Mouse (Mus musculus) hindbrain, embryonic 12.5 days (tissue): ENCODE results near the gene Flnc. TPM values are rescaled to one million over a fixed set of nuclear protein-coding genes. Genes with fewer than 3 reads are reported as not detected.

ENCODE experiments used
- ATAC-seq: fragments of 200-750 bp; cut with Nextera tagmentation; 2 replicates; pipeline ENCODE4 v1.8.0; 2017; ENCODE audit warnings: moderate TSS enrichment; ENCODE audit not compliant: low FRiP score
- H3K27ac ChIP-seq: fragments of 300-500 bp; sonication (generic); 2 replicates; pipeline ENCODE4 v1.5.1; 2016; ENCODE audit warnings: mild to moderate bottlenecking
- H3K27me3 ChIP-seq: fragments of 300-500 bp; sonication (generic); 2 replicates; pipeline ENCODE4 v1.6.1; 2016; ENCODE audit warnings: mild to moderate bottlenecking
- H3K36me3 ChIP-seq: fragments of 300-500 bp; sonication (generic); 2 replicates; pipeline ENCODE4 v1.6.1; 2016; ENCODE audit warnings: mild to moderate bottlenecking
- H3K4me1 ChIP-seq: fragments of 300-500 bp; sonication (generic); 2 replicates; pipeline ENCODE4 v1.6.1; 2016
- H3K4me2 ChIP-seq: fragments of 300-500 bp; sonication (generic); replicated peaks from 2 replicates; pipeline ENCODE4 v1.6.1; 2016; ENCODE audit warnings: mild to moderate bottlenecking
- H3K4me3 ChIP-seq: fragments of 300-500 bp; sonication (generic); 2 replicates; pipeline ENCODE4 v1.5.1; 2016; ENCODE audit warnings: mild to moderate bottlenecking
- H3K9ac ChIP-seq: fragments of 300-500 bp; sonication (generic); 2 replicates; pipeline ENCODE4 v1.6.1; 2016; ENCODE audit warnings: mild to moderate bottlenecking, moderate library complexity
- H3K9me3 ChIP-seq: fragments of 300-500 bp; sonication (generic); replicated peaks from 2 replicates; pipeline ENCODE4 v1.6.1; 2016; ENCODE audit warnings: mild to moderate bottlenecking
- WGBS: fragments of 180-500 bp; shearing (Covaris S2); methylation state at CpG from one replicate; pipeline ENCODE4 v1.1.7; 2016; 5-methylcytosine and 5-hydroxymethylcytosine counted together
- polyA plus RNA-seq: library from polyadenylated mRNA; unstranded; fragments of >200 nt; fragmentation: Nextera tagmentation; extraction: Ambion mirVana; gene quantifications from 2 replicates; pipeline ENCODE4 v1.2.1, GENCODE M21; 2016

Gene Flnc
- polyA plus RNA-seq, 1 experiment from 2014 or later, result 11.8 TPM

DNA sequence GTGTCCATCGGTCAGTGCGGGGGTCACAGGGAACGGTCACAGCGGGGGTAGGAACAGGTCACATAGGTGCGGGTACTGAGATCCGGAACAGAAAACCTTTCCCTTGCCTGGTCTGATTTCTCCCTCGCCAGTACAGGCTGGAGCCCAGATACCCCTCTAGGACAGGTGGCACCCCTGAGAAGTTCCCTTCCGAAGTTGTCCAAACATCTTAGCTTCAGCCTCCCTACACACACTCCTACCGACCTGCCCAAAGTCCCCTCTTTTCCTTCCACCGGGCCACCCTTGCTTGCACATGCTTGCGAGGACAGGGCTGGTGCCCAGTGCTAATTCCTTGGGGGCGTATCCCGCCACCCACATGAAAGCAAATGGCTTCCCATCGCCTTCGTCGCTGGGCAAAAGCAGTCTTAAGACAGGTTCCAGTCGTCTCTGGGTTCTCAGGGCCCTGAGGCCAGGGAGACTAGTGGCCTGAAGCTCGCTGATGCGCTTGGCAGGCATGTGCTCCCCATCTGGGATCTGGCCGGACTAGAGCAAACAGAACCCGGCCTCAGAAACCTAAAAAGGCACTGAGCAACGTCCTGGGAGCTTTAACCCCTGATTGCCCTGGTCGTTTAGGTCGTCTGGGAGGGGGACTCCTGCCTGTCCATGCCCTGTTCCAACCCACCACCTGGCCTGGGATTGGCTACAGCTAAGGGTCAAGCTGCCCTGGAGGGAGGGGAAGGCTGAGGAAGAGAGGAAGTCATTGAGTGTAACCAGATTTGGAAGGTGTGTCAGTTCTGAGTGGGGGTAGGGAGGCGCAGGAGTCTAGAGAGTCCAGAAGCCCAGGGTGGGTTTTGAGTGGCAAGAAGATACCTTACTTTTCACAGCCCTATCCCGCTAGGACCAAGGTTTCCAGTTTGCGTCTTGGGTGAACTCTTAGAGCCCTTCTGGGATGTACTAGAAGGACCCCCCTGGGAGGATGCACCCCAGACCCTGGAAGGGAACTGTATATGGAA is 1.0 kb downstream of the Flnc start:
- peak overlapping the region; percentile 80 for H3K4me2 ChIP-seq
- no peaks in the 10 kb centered on the region for H3K9me3 ChIP-seq
- H3K4me1 ChIP-seq, result peaks cover 53% of the 10 kb centered on the region
- peaks cover 56% of the 10 kb centered on the region for H3K27me3 ChIP-seq
- no peak overlapping the region for H3K27ac ChIP-seq
- WGBS, result 4% methylated on average over 27 of the region's 27 CpGs
- H3K36me3 ChIP-seq, result no peaks in the 10 kb centered on the region
- ATAC-seq, result no peak
- peak overlapping the region; percentile 60 for H3K9ac ChIP-seq
- H3K4me3 ChIP-seq, result peak overlapping the region; percentile 47

DNA sequence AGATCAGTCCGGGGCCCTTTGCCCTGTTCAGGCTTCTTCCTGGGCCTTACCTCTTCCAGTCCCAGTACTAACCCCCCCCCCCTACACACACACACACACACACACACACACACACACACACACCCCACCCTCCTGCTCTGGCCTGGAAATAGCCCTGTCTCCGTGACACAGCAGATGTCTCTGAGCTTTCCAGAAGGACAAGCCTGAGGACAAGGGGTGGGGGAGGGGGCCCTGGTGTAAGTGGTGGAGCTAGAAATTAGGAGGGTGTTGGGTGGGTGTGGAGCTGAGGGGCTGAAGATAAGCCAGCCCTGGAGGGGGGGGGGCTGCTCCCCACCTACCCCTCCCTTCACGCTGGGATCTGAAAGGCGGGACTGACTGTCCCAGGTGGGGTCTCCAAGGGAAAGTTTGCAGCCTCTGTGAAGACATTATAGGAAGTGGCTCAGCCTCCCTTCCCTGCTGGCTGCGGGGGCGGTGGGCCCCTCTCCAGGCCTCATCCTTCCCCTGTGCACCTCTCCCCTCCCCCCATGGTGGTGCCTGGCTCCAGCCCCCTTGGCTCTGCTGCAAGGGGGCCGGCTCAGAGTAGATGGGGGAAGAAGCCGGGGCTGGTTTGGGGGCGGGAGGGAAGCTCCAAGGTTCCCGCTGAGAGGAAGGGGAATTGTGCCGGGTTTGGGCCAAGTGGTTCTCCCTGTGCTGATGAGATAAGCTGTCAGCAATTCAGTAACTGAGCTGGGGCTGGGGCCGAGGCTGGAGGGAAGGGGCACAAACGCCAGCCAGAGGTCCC is 2.0 kb downstream of the Flnc start:
- peaks cover 53% of the 10 kb centered on the region for H3K4me1 ChIP-seq
- H3K27me3 ChIP-seq, result peaks cover 53% of the 10 kb centered on the region
- H3K9ac ChIP-seq, result no peak overlapping the region; the same call in 1 of the 2 replicates
- peak overlapping the region; percentile 79 for H3K27ac ChIP-seq
- H3K4me2 ChIP-seq, result peak overlapping the region; percentile 80
- 5% methylated on average over 13 of the region's 13 CpGs for WGBS
- H3K4me3 ChIP-seq, result peak overlapping the region; percentile 47
- no peaks in the 10 kb centered on the region for H3K36me3 ChIP-seq
- H3K9me3 ChIP-seq, result no peaks in the 10 kb centered on the region
- ATAC-seq, result peak; percentile 39

DNA sequence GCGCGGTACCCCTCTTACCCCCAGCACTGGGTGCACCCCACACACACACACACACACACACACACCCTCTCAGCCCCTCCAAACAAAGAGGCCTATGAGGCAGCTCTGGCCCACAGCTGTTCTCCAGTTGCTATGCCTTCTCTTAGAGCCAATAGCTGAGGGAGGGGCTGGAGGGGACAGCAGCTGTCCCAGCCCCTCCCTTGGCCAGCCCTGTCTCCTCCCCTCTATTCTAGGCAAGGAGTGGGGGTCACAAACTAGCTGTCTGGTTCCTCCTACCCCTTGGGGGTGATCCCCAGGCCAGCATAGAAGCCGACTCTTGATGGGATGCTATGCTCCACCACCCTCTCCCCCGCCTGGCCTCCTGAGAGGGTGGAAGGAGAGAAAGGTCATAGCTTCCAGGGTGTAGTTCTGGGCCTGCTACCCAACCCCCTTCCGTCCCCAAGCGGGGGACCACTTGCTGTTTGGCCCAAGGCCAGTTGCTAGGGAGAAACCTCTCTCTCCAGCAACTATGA is 2.9 kb downstream of the Flnc start:
- Histone ChIP-seq H3K27ac (peak overlapping the region; percentile 79), H3K9me3 (no peaks in the 10 kb centered on the region), H3K9ac (peak overlapping the region; percentile 37; the same call in 1 of the 2 replicates), H3K4me3 (peak overlapping the region; percentile 47), H3K4me1 (peaks cover 53% of the 10 kb centered on the region), H3K36me3 (no peaks in the 10 kb centered on the region), H3K27me3 (peaks cover 44% of the 10 kb centered on the region), H3K4me2 (peak overlapping the region; percentile 80)
- peak; percentile 65 for ATAC-seq
- 4% methylated on average over 6 of the region's 6 CpGs for WGBS

DNA sequence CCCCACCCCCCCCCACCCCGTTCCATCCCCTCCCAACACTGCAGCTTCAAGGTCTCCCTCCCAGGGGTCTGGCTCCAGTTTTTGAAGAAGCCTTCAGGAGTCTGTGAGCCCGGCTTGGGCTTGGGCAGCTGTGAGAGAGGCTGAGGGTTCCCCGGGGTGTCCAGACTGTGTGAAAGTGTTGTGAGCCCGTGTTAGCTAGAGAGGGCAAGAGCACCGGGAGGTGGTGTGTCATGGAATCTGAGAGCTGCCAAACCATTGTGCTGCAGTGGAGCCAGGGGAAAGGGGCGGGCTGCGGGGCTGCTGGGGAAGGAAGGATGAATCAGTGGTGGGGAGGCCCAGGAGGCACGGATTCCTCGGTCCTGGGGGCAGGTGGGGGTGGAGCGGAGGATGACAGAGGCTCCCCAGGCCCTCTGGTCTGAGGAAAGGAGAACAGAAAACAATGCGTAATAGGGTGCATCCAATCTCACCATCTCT is 3.4 kb downstream of the Flnc start:
- H3K9ac ChIP-seq, result peak overlapping the region; percentile 37; the same call in 1 of the 2 replicates
- WGBS, result 4% methylated on average over 11 of the region's 11 CpGs
- no peaks in the 10 kb centered on the region for H3K9me3 ChIP-seq
- peaks cover 50% of the 10 kb centered on the region for H3K4me1 ChIP-seq
- no peaks in the 10 kb centered on the region for H3K36me3 ChIP-seq
- H3K27me3 ChIP-seq, result peaks cover 39% of the 10 kb centered on the region
- ATAC-seq, result peak; percentile 57
- peak overlapping the region; percentile 79 for H3K27ac ChIP-seq
- peak overlapping the region; percentile 47 for H3K4me3 ChIP-seq
- H3K4me2 ChIP-seq, result peak overlapping the region; percentile 80

DNA sequence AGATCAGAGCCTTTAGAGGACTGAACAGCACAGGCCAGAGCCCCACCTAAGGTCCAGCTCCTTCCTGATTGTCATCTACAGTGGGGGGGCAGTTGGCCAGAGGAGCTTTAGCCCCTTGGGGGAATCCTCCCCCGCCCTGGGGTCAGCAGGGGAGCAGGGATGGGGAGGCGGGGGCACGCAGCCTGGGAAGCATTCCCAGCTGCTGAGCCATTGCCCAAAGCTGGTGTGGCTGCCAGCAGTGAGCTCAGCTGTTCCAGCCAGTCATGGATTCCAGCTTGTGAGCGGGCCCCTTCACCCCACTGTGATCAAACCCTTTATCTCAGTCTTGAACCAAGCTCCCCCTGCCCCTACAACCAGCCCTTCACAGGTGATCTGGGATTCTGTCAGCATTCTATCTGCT is 6.2 kb downstream of the Flnc start:
- H3K27me3 ChIP-seq, result peaks cover 12% of the 10 kb centered on the region
- peaks cover 28% of the 10 kb centered on the region for H3K4me1 ChIP-seq

DNA sequence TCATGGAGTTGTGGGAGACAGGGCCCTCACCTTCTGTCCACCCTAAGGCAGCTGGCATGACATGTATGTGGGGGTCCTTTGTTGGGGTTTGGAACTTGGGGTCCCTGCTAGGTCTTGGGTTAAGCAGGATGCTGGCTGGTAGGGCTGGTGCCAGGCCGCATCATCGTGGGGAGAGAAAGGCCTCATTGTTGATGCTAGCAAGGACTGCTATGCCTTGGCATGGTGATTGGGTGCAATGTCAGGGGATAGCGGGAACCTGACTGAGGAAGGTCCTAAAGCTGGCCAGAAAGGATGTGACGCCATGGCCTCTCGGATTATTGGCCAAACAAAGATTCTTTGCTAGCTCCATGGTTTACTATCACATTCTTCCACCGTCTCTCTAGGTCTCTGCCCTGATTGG is 6.7 kb downstream of the Flnc start:
- Histone ChIP-seq H3K4me3 (no peak overlapping the region), H3K9me3 (no peaks in the 10 kb centered on the region), H3K27me3 (peaks cover 6% of the 10 kb centered on the region), H3K36me3 (no peaks in the 10 kb centered on the region), H3K4me1 (peaks cover 23% of the 10 kb centered on the region), H3K27ac (no peak overlapping the region), H3K9ac (no peak overlapping the region), H3K4me2 (no peak overlapping the region)
- 87% methylated on average over 6 of the region's 6 CpGs for WGBS
- no peak for ATAC-seq

More for the DNA sequence above, 6.2 kb downstream of the Flnc start:
- no peak overlapping the region for H3K9ac ChIP-seq
- no peak overlapping the region for H3K4me2 ChIP-seq
- no peaks in the 10 kb centered on the region for H3K36me3 ChIP-seq
- no peak overlapping the region for H3K27ac ChIP-seq
- H3K9me3 ChIP-seq, result no peaks in the 10 kb centered on the region
- no peak overlapping the region for H3K4me3 ChIP-seq
- ATAC-seq, result no peak
- WGBS, result 81% methylated on average over 4 of the region's 4 CpGs

DNA sequence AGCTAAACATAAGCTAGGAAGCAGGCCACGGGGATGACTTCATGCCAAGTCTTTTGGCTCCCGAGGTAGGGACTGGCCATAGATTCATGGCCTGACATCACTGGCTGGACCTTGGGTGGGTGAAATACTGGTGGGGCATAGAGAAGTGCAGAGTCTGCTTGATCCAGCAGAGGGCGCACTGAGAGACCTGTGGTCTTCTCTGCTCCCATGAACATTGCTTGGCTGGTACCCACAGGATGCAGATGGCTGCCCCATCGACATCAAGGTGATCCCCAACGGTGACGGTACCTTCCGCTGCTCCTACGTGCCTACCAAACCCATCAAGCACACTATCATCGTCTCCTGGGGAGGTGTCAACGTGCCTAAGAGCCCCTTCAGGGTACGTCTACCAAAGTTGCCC is 11.7 kb downstream of the Flnc start:
- Histone ChIP-seq H3K4me3 (no peak overlapping the region), H3K27me3 (no peaks in the 10 kb centered on the region), H3K27ac (no peak overlapping the region), H3K36me3 (peaks cover 13% of the 10 kb centered on the region; the same call in 1 of the 2 replicates), H3K4me1 (no peaks in the 10 kb centered on the region), H3K9ac (no peak overlapping the region), H3K9me3 (no peaks in the 10 kb centered on the region), H3K4me2 (no peak overlapping the region)
- no peak for ATAC-seq
- 72% methylated on average over 11 of the region's 11 CpGs for WGBS

DNA sequence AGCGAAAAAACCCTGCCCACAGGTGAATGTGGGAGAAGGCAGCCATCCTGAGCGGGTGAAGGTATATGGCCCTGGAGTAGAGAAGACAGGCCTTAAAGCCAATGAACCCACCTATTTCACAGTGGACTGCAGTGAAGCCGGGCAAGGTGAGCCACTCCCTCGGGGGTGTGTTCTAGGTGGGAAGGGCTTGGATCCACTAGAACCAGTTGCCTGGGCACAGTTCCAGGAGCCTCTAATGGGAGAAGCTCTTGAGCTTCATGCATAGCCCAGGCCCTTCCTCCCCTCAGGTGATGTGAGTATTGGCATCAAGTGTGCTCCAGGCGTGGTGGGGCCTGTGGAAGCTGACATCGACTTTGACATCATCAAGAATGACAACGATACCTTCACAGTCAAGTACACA is 12.3 kb downstream of the Flnc start:
- WGBS, result 95% methylated on average over 7 of the region's 7 CpGs
- Histone ChIP-seq H3K27ac (no peak overlapping the region), H3K27me3 (no peaks in the 10 kb centered on the region), H3K4me3 (no peak overlapping the region), H3K9me3 (no peaks in the 10 kb centered on the region), H3K36me3 (peaks cover 13% of the 10 kb centered on the region; the same call in 1 of the 2 replicates), H3K9ac (no peak overlapping the region), H3K4me2 (no peak overlapping the region), H3K4me1 (no peaks in the 10 kb centered on the region)
- no peak for ATAC-seq

DNA sequence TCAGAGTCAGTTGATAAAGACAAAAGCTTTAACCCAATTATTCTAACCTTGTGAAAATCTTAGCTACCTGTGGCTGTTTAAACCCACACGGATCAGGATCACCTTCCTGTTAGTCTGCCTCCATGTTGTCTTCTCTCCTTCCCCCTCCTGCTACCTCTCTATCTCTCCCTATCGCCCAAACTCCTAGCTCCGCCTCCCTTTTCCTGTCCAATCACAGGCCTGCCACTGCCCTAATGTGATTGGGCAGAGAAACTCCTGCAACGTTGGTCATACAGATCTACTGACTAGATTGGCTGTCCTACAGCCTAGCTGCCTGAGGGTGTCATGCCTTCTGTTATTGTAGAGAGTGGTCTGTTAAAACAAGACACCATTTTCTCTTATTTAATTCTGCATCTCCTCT is 16.8 kb downstream of the Flnc start:
- ATAC-seq, result no peak
- WGBS, result 41% methylated on average over 4 of the region's 4 CpGs
- Histone ChIP-seq H3K9ac (no peak overlapping the region), H3K4me1 (no peaks in the 10 kb centered on the region), H3K4me3 (no peak overlapping the region), H3K27me3 (no peaks in the 10 kb centered on the region), H3K36me3 (peaks cover 13% of the 10 kb centered on the region; the same call in 1 of the 2 replicates), H3K4me2 (no peak overlapping the region), H3K27ac (no peak overlapping the region), H3K9me3 (no peaks in the 10 kb centered on the region)

DNA sequence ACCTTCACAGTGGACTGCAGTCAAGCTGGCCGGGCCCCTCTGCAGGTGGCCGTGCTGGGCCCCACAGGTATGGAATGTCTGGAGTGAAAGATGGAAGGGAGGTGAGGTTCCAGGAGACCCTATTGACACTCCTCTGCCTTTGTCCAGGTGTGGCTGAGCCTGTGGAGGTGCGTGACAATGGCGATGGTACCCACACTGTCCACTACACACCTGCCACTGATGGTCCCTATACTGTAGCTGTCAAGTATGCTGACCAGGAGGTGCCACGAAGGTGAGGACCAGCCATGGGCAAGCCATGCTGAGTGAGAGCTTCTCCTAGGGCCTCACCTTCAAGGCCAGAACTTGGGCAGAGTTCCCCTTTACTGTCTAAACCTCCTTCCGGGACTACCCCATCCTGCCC is 17.6 kb downstream of the Flnc start:
- Histone ChIP-seq H3K27ac (no peak overlapping the region), H3K27me3 (no peaks in the 10 kb centered on the region), H3K36me3 (peaks cover 13% of the 10 kb centered on the region; the same call in 1 of the 2 replicates), H3K4me3 (no peak overlapping the region), H3K4me2 (no peak overlapping the region), H3K9ac (no peak overlapping the region), H3K4me1 (no peaks in the 10 kb centered on the region), H3K9me3 (no peaks in the 10 kb centered on the region)
- no peak for ATAC-seq
- 90% methylated on average over 6 of the region's 6 CpGs for WGBS

DNA sequence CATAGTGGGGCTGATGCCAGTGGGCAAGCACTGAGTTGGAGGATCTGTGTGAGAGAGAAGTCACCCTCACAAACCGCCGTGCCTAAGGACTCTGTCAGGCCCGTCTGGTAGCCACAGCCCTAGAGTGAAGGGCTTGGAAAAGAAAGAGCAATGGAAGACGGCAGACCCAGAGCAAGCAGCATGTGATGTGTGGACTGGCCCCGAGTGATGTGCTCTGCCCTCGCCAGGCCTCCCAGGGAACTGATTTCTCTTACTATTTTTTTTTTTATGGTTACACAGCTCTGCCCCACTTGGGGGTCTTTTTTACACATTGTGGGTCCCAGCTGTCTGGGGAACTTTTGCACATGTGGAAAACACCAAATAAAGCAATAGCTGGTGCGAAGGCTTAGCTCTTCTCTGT is 28.4 kb downstream of the Flnc start:
- Histone ChIP-seq H3K36me3 (0 out of 2 replicates have a peak, but pooled peaks cover 2% of the 10 kb centered on the region), H3K9me3 (no peaks in the 10 kb centered on the region), H3K27me3 (no peaks in the 10 kb centered on the region), H3K4me2 (no peak overlapping the region), H3K9ac (no peak overlapping the region), H3K27ac (no peak overlapping the region), H3K4me1 (no peaks in the 10 kb centered on the region), H3K4me3 (no peak overlapping the region)
- 58% methylated on average over 7 of the region's 7 CpGs for WGBS
- ATAC-seq, result no peak

DNA sequence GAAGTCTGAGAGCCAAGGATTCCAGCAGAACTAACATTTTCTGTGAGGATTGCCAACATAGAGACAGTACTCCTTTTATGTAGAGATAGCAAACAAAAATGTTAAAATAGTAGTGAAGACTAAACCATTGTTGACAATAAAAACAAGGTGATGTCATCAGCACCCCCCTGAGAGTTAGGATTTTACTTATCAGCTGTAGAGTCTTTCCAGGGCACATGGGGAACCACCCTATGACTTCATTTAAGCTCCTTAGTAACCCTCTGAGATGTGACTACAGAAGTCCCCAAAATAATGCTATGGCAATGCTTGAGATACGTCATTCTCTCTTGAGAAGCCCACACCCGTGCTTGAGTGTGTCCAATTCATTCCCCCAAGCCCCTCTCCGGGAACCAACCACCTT is 30.3 kb downstream of the Flnc start:
- H3K9me3 ChIP-seq, result no peaks in the 10 kb centered on the region
- no peaks in the 10 kb centered on the region for H3K27me3 ChIP-seq
- no peaks in the 10 kb centered on the region for H3K36me3 ChIP-seq
- no peak overlapping the region for H3K9ac ChIP-seq
- no peak overlapping the region for H3K4me3 ChIP-seq
- WGBS, result 82% methylated on average over 3 of the region's 3 CpGs
- no peak overlapping the region for H3K27ac ChIP-seq
- H3K4me2 ChIP-seq, result no peak overlapping the region
- no peak for ATAC-seq
- H3K4me1 ChIP-seq, result peaks cover 2% of the 10 kb centered on the region
